Mouse (Mus musculus) bone marrow, adult 2 months (tissue): ENCODE measurements around the gene Ift88.

Source experiments
- CTCF ChIP-seq: fragments of 200-500 bp; IDR thresholded peaks from 2 replicates; pipeline ENCODE4 v1.5.1; 2011; ENCODE audit warnings: low read length, control low read depth; ENCODE audit not compliant: control insufficient read depth, insufficient read depth
- POLR2A ChIP-seq: fragments of 200-500 bp; IDR thresholded peaks from 2 replicates; pipeline ENCODE4 v1.6.1; 2011; ENCODE audit warnings: low read depth, mild to moderate bottlenecking, control low read depth, low read length, borderline replicate concordance; ENCODE audit not compliant: control insufficient read depth

- peak; percentile 51; the same call in 1 of the 2 replicates for TF ChIP-seq POLR2A
- TF ChIP-seq CTCF: no peak
Observed at GRCm38 (mm10) chr14:57423432-57424211, at the start of gene Ift88.
